Mouse (Mus musculus): Measurements from ENCODE around the gene Cobl. TPM values are rescaled to one million over a fixed set of nuclear protein-coding genes. Genes with fewer than 3 reads are reported as not detected.

Gene Cobl
- polyA plus RNA-seq, 1 experiment from 2014 or later: 0.93 TPM

DNA sequence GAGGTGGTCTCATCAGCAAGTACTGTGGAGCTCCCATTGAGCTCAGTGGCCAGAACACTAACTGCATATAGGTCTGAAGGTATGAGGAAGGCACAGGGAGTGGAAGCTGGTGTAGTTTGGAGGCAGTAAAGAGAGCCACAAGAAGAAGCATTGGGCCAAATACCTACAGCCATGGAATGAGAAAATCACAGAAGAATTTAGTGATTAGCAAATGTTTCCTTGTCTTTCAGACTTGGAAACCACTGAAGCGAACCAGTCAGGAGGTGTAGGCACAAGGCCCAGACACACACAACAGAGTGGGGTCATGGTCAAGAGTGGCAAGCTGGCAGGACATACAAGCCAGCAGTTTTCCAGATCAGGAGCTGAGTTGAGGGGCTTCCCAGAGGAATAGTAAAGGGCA is 230.6 kb downstream of the Cobl start:
- H3K27me3 ChIP-seq (ENCODE audit: insufficient read depth, low read length): no peaks in the 10 kb centered on the region
- H3K4me3 ChIP-seq (ENCODE audit: low read depth, low read length): no peak overlapping the region
- no peaks in the 10 kb centered on the region for H3K36me3 ChIP-seq (replicated peaks; ENCODE audit: insufficient read depth, low read length)
- TF ChIP-seq EP300 (IDR thresholded peaks at IDR 0.05; ENCODE audit: low read depth) (no peak), CTCF (IDR thresholded peaks at IDR 0.05; ENCODE audit: low read depth) (no peak)
- 70% methylated on average over 1 of the region's 1 CpGs for WGBS (ENCODE audit: insufficient replicate concordance)
- no peak overlapping the region for H3K27ac ChIP-seq (ENCODE audit: low read depth)
- ATAC-seq (no peak), DNase-seq (no peak)
- H3K4me2 ChIP-seq (ENCODE audit: low read depth, low read length): no peak overlapping the region
- H3K4me1 ChIP-seq (ENCODE audit: insufficient read depth): no peaks in the 10 kb centered on the region
- no peak overlapping the region for H3K9ac ChIP-seq (replicated peaks)
- H3K9me3 ChIP-seq (ENCODE audit: low read length): no peaks in the 10 kb centered on the region

DNA sequence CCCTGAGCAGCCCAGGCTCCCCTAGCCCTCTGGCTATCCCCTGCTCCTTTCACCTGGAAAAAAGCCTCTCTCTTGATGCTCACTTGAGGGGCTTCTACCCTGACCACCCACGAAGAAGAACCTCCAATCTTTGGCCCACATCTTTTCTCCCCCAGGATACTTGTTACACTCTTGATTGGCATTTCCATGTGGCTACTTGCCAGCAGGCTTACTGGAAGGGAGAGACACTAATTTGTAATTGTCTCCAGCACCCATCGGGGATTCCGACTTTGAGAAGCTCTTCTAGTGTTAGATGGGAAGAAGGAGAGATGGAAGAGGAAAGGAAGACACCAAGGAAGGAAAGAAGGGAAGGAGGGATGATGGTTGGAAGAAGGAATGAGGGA is 232.0 kb downstream of the Cobl start:
- H3K4me1 ChIP-seq (ENCODE audit: insufficient read depth): no peaks in the 10 kb centered on the region
- TF ChIP-seq EP300 (IDR thresholded peaks at IDR 0.05; ENCODE audit: low read depth) (no peak), CTCF (IDR thresholded peaks at IDR 0.05; ENCODE audit: low read depth) (no peak)
- no peaks in the 10 kb centered on the region for H3K27me3 ChIP-seq (ENCODE audit: insufficient read depth, low read length)
- no peak overlapping the region for H3K27ac ChIP-seq (ENCODE audit: low read depth)
- WGBS (ENCODE audit: insufficient replicate concordance): 57% methylated on average over 3 of the region's 3 CpGs
- H3K9me3 ChIP-seq (ENCODE audit: low read length): no peaks in the 10 kb centered on the region
- H3K36me3 ChIP-seq (replicated peaks; ENCODE audit: insufficient read depth, low read length): no peaks in the 10 kb centered on the region
- ATAC-seq: no peak
- DNase-seq: no peak
- H3K9ac ChIP-seq (replicated peaks): no peak overlapping the region
- no peak overlapping the region for H3K4me2 ChIP-seq (ENCODE audit: low read depth, low read length)
- H3K4me3 ChIP-seq (ENCODE audit: low read depth, low read length): no peak overlapping the region

DNA sequence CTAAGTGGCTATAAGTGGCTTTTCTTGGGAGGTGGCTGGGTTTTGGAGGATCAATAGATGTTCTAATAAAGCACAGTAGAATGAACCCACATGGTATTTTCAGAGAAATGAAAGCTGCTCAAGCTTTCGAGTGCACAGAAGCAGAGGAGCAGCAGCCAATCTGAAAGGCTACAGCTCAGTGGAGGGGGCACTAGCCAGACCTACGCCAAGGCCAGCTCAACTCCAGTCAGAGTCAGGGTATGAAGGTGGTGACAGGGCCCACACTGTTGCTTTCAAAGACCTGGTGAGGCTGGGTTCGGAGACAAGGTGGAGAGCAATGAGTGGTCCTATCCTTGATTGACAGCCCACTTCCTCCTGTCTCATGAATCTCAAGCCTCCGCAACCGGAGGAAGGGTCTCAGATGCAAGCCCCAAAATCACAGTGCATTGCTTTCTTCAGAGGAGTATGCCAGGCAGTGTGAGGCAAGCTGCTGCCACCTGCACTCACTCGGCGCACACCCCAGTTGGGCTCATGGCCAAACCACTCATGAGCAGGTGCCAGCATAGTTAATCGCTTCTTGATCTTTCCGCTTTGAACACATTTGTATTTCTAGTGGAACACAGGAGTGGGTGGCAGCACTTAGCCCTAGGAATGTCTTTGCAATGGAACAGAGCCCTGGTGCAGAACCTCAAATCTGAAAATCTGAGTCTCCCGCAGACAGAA is 232.6 kb downstream of the Cobl start:
- no peaks in the 10 kb centered on the region for H3K36me3 ChIP-seq (replicated peaks; ENCODE audit: insufficient read depth, low read length)
- H3K9ac ChIP-seq (replicated peaks): no peak overlapping the region
- no peaks in the 10 kb centered on the region for H3K9me3 ChIP-seq (ENCODE audit: low read length)
- H3K27me3 ChIP-seq (ENCODE audit: insufficient read depth, low read length): no peaks in the 10 kb centered on the region
- no peak for ATAC-seq
- no peak overlapping the region for H3K27ac ChIP-seq (ENCODE audit: low read depth)
- no peak for TF ChIP-seq CTCF (IDR thresholded peaks at IDR 0.05; ENCODE audit: low read depth)
- TF ChIP-seq EP300 (IDR thresholded peaks at IDR 0.05; ENCODE audit: low read depth): no peak
- H3K4me2 ChIP-seq (ENCODE audit: low read depth, low read length): no peak overlapping the region
- H3K4me1 ChIP-seq (ENCODE audit: insufficient read depth): no peaks in the 10 kb centered on the region
- WGBS (ENCODE audit: insufficient replicate concordance): 80% methylated on average over 10 of the region's 10 CpGs
- DNase-seq: no peak
- H3K4me3 ChIP-seq (ENCODE audit: low read depth, low read length): no peak overlapping the region

DNA sequence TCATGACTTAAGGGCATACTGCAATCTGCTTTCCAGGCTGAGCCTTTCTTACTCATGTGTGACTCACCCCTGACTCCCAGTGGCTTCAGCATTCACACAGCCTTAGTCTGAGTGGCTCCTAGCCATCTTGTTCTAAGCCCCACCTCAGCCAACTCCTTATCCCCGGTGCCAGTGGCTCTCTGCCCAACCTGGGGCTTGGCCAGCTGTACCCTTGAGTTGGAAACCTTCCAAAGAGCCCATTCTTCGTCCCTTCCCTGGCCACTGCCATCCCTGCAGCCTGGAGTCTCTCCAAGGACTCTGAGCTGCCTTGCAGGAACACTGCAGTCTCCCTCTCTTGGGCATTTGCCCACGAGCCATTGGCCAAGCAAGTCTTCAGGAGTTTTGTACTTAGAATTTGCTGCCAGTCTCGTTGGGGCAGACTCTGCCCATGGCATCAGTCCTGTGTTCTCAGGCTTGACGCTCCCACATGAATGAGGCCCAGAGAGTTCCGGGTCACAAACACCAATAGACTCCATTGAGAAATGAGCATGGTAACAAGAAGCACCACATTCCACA is 233.2 kb downstream of the Cobl start:
- no peak for ATAC-seq
- Histone ChIP-seq H3K4me1 (ENCODE audit: insufficient read depth) (no peaks in the 10 kb centered on the region), H3K27ac (ENCODE audit: low read depth) (no peak overlapping the region), H3K4me3 (ENCODE audit: low read depth, low read length) (no peak overlapping the region), H3K9me3 (ENCODE audit: low read length) (no peaks in the 10 kb centered on the region), H3K36me3 (replicated peaks; ENCODE audit: insufficient read depth, low read length) (no peaks in the 10 kb centered on the region), H3K27me3 (ENCODE audit: insufficient read depth, low read length) (no peaks in the 10 kb centered on the region), H3K4me2 (ENCODE audit: low read depth, low read length) (no peak overlapping the region), H3K9ac (replicated peaks) (no peak overlapping the region)
- TF ChIP-seq CTCF (IDR thresholded peaks at IDR 0.05; ENCODE audit: low read depth) (no peak), EP300 (IDR thresholded peaks at IDR 0.05; ENCODE audit: low read depth) (no peak)
- 58% methylated on average over 6 of the region's 6 CpGs for WGBS (ENCODE audit: insufficient replicate concordance)
- DNase-seq: no peak

DNA sequence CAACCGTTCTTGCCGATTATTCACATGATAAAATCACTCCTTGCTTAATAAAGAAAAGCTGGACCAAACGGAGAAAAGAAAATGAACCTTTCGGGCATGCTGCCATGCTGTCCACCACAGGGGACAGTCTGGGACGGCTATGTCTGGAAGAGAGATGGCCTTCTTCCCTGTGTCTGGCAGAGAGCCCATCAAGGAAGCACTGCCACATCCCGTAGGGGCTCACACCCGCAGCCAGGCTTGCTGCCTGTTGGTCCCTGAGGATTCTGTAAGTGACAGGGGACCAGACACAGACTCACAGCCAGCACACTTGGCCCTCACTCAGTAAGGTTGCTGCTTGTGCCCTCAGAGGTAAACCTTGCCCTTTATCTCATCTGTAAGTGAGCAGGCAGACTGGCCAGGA is 235.3 kb downstream of the Cobl start:
- H3K9me3 ChIP-seq (ENCODE audit: low read length): no peaks in the 10 kb centered on the region
- H3K9ac ChIP-seq (replicated peaks): no peak overlapping the region
- ATAC-seq: no peak
- no peak overlapping the region for H3K4me2 ChIP-seq (ENCODE audit: low read depth, low read length)
- H3K27ac ChIP-seq (ENCODE audit: low read depth): no peak overlapping the region
- H3K27me3 ChIP-seq (ENCODE audit: insufficient read depth, low read length): no peaks in the 10 kb centered on the region
- TF ChIP-seq CTCF (IDR thresholded peaks at IDR 0.05; ENCODE audit: low read depth) (no peak), EP300 (IDR thresholded peaks at IDR 0.05; ENCODE audit: low read depth) (no peak)
- no peaks in the 10 kb centered on the region for H3K36me3 ChIP-seq (replicated peaks; ENCODE audit: insufficient read depth, low read length)
- no peaks in the 10 kb centered on the region for H3K4me1 ChIP-seq (ENCODE audit: insufficient read depth)
- H3K4me3 ChIP-seq (ENCODE audit: low read depth, low read length): no peak overlapping the region
- WGBS (ENCODE audit: insufficient replicate concordance): 74% methylated on average over 7 of the region's 7 CpGs
- no peak for DNase-seq

DNA sequence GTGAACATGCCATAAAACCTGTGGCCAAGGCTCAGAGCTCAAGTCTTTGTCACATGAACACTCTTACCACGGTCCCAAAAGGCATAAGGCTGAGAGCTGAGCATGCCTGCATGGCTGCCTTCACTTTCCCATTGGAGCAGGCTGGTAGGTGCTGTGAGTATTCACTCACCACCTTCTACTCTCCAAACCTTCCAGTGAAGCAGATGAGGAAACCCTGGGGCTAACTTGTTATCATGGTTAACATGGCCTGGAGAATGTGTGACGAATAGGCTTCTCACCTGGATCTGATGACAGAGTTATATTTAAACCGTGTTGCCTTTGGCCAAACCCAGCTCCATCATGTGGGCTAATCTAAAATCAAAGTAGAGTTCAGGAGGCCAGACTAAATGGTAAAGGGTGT is 237.4 kb downstream of the Cobl start:
- Histone ChIP-seq H3K27ac (ENCODE audit: low read depth) (no peak overlapping the region), H3K4me3 (ENCODE audit: low read depth, low read length) (no peak overlapping the region), H3K9me3 (ENCODE audit: low read length) (no peaks in the 10 kb centered on the region), H3K4me1 (ENCODE audit: insufficient read depth) (no peaks in the 10 kb centered on the region), H3K9ac (replicated peaks) (no peak overlapping the region), H3K27me3 (ENCODE audit: insufficient read depth, low read length) (no peaks in the 10 kb centered on the region), H3K4me2 (ENCODE audit: low read depth, low read length) (no peak overlapping the region), H3K36me3 (replicated peaks; ENCODE audit: insufficient read depth, low read length) (no peaks in the 10 kb centered on the region)
- WGBS (ENCODE audit: insufficient replicate concordance): 70% methylated on average over 3 of the region's 3 CpGs
- no peak for TF ChIP-seq EP300 (IDR thresholded peaks at IDR 0.05; ENCODE audit: low read depth)
- TF ChIP-seq CTCF (IDR thresholded peaks at IDR 0.05; ENCODE audit: low read depth): no peak
- no peak for ATAC-seq
- no peak for DNase-seq
